Mouse (Mus musculus) testis, adult 10 weeks (tissue): ENCODE results near the gene Lce6a. TPM values are rescaled to one million over a fixed set of nuclear protein-coding genes. Genes with fewer than 3 reads are reported as not detected.

ENCODE experiments used
- polyA plus RNA-seq: library from polyadenylated mRNA; stranded (reverse); fragments of 350-450 nt; fragmentation: Illumina TruSeq; extraction: RNeasy Lipid Tissue Mini Kit (QIAGEN cat#74804); gene quantifications from one replicate; pipeline ENCODE4 v1.2.3, GENCODE M21; 2014; ENCODE audit warnings: low read depth, low replicate concordance

The Lce6a gene
- polyA plus RNA-seq = 2.4 TPM

GRCm38 (mm10) chr3:92621560-92621959, at the start of gene Lce6a:
Gene Lce6a (minus strand): TSS chr3:92621660.

GRCm38 (mm10) chr3:92670215-92670614, 48.8 kb upstream of the Lce6a start, which contains the start of gene Lce1a2:
Gene Lce1a2 (minus strand): TSS chr3:92670315.

GRCm38 (mm10) chr3:92656826-92657225, 35.4 kb upstream of the Lce6a start, which contains the start of gene Lce1b:
Gene Lce1b (minus strand): TSS chr3:92656926.

DNA sequence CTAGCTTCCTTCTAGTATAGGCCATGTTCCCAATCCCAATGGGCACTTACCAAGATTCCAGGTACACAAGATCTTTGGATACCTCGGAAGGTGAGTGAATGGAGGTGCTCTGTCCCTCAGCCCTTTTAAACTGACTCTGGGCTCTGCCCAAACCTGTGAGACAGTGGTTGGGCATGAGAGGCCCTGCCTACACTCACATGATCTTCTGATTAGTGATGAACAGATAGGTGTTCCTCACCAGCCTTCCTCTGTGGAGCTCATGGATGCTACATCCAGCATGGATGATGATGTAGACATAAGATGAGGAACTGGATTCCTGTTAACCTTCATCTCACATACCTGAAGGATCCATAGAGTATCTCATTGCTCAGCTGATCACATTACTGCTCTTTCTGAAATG, 26.7 kb upstream of the Lce6a start, which contains the start of gene Lce1a1:
Gene Lce1a1 (minus strand): TSS at position 101 of the 400 bp plus-strand sequence.

DNA sequence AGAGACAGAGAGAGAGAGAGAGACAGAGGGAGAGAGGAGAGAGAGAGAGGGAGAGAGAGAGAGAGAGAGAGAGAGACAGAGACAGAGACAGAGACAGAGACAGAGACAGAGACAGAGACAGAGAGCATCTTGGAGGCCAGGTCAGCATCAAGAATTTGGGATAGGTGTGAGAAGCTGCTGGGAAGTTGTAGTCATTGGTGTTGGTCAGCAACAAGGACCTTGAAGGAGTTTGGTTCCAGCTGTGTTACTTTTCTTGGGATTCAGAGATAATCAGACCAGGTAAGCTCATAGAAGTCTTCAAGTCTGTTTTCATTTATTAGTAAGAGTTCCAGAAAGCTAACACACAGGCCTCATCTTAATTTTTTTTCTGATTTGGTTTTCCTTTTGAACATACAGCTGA, 14.1 kb downstream of the Lce6a start, which contains the start of gene 2210017I01Rik:
Gene 2210017I01Rik (minus strand): TSS at position 101 of the 400 bp plus-strand sequence.

GRCm38 (mm10) chr3:92588858-92589257, 32.6 kb downstream of the Lce6a start, which contains the start of gene Smcp:
Gene Smcp (minus strand): TSS chr3:92588997.

GRCm38 (mm10) chr3:92573449-92574041, 47.9 kb downstream of the Lce6a start, which contains the start of gene Ivl:
Gene Ivl (minus strand): TSS chr3:92573735.

Other genes starting within 250 kb of the Lce6a start
- not detected for gene Sprr2h, start 236.0 kb downstream of the Lce6a start, polyA plus RNA-seq
- gene Sprr2i, start 213.7 kb downstream of the Lce6a start, polyA plus RNA-seq = not detected
- gene Sprr2j-ps, start 203.6 kb downstream of the Lce6a start, polyA plus RNA-seq = not detected
- gene Gm9774, start 192.2 kb downstream of the Lce6a start, polyA plus RNA-seq = 5.4 TPM
- gene Sprr2k, start 189.1 kb downstream of the Lce6a start, polyA plus RNA-seq = not detected
- not detected for gene Sprr1b, start 182.9 kb downstream of the Lce6a start, polyA plus RNA-seq
- not detected for gene Sprr3, start 162.9 kb downstream of the Lce6a start, polyA plus RNA-seq
- gene Sprr1a, start 135.8 kb downstream of the Lce6a start, polyA plus RNA-seq = not detected
- not detected for gene Sprr4, start 121.2 kb downstream of the Lce6a start, polyA plus RNA-seq
- gene 2310046K23Rik, start 87.1 kb downstream of the Lce6a start, polyA plus RNA-seq = not detected
- gene Ivl, start 47.9 kb downstream of the Lce6a start, polyA plus RNA-seq = 0.21 TPM
- gene Smcp, start 32.7 kb downstream of the Lce6a start, polyA plus RNA-seq = 4,960 TPM
- gene 2210017I01Rik, start 14.2 kb downstream of the Lce6a start, polyA plus RNA-seq = 0.48 TPM
- not detected for gene Lce1a1, start 26.6 kb upstream of the Lce6a start, polyA plus RNA-seq
- not detected for gene Lce1b, start 35.3 kb upstream of the Lce6a start, polyA plus RNA-seq
- not detected for gene Lce1a2, start 48.7 kb upstream of the Lce6a start, polyA plus RNA-seq
- not detected for gene Lce1c, start 57.6 kb upstream of the Lce6a start, polyA plus RNA-seq
- not detected for gene Lce1d, start 65.5 kb upstream of the Lce6a start, polyA plus RNA-seq
- not detected for gene Lce1e, start 87.4 kb upstream of the Lce6a start, polyA plus RNA-seq
- gene Lce1f, start 98.7 kb upstream of the Lce6a start, polyA plus RNA-seq = not detected
- not detected for gene Gm38119, start 117.4 kb upstream of the Lce6a start, polyA plus RNA-seq
- gene Lce1g, start 130.7 kb upstream of the Lce6a start, polyA plus RNA-seq = not detected
- not detected for gene Lce1h, start 143.4 kb upstream of the Lce6a start, polyA plus RNA-seq
- gene Lce1i, start 157.2 kb upstream of the Lce6a start, polyA plus RNA-seq = not detected
- not detected for gene Lce1j, start 168.9 kb upstream of the Lce6a start, polyA plus RNA-seq
- not detected for gene Lce1k, start 186.2 kb upstream of the Lce6a start, polyA plus RNA-seq
- not detected for gene Kprp, start 205.6 kb upstream of the Lce6a start, polyA plus RNA-seq
- gene Lce1l, start 229.6 kb upstream of the Lce6a start, polyA plus RNA-seq = not detected
- gene 2310050C09Rik, start 248.6 kb upstream of the Lce6a start, polyA plus RNA-seq = not detected